Mouse (Mus musculus): Measurements from ENCODE around the gene Kcnc4.
A peak's percentile ranks its signal among the peaks of the same experiment; 100 is the strongest.

The Kcnc4 gene

GRCm38 (mm10) chr3:107459196-107459772 lies at the start of gene Kcnc4:
Gene Kcnc4 (minus strand): TSS chr3:107459552.
- DNase-seq (ENCODE audit: inconsistent ontology term): peak; percentile 42

- peak; percentile 64 for DNase-seq (ENCODE audit: inconsistent ontology term)
Measured at GRCm38 (mm10) chr3:107508696-107509095, 49.3 kb upstream of the Kcnc4 start.

GRCm38 (mm10) chr3:107507966-107508365 lies 48.6 kb upstream of the Kcnc4 start:
- no peak for DNase-seq (ENCODE audit: inconsistent ontology term)

- DNase-seq (ENCODE audit: inconsistent ontology term): peak; percentile 48
Measured at GRCm38 (mm10) chr3:107506531-107506930, 47.2 kb upstream of the Kcnc4 start.

- DNase-seq (ENCODE audit: inconsistent ontology term): peak; percentile 71
Measured at GRCm38 (mm10) chr3:107505464-107506367, 46.4 kb upstream of the Kcnc4 start.

GRCm38 (mm10) chr3:107504542-107504941 lies 45.2 kb upstream of the Kcnc4 start:
- no peak for DNase-seq (ENCODE audit: inconsistent ontology term)

- DNase-seq (ENCODE audit: inconsistent ontology term): no peak
Measured at GRCm38 (mm10) chr3:107503716-107504115, 44.4 kb upstream of the Kcnc4 start.

- DNase-seq (ENCODE audit: inconsistent ontology term): no peak
Measured at GRCm38 (mm10) chr3:107501702-107502151, 42.4 kb upstream of the Kcnc4 start.

- no peak for DNase-seq (ENCODE audit: inconsistent ontology term)
Measured at GRCm38 (mm10) chr3:107500301-107500700, 40.9 kb upstream of the Kcnc4 start.

- DNase-seq (ENCODE audit: inconsistent ontology term): no peak
Measured at GRCm38 (mm10) chr3:107496086-107496850, 36.9 kb upstream of the Kcnc4 start.

- DNase-seq (ENCODE audit: inconsistent ontology term): no peak
Measured at GRCm38 (mm10) chr3:107495524-107495923, 36.2 kb upstream of the Kcnc4 start.

- DNase-seq (ENCODE audit: inconsistent ontology term): peak; percentile 97
Measured at GRCm38 (mm10) chr3:107491459-107491858, 32.1 kb upstream of the Kcnc4 start.

GRCm38 (mm10) chr3:107488637-107489036 lies 29.3 kb upstream of the Kcnc4 start:
- DNase-seq (ENCODE audit: inconsistent ontology term): no peak

GRCm38 (mm10) chr3:107483290-107483689 lies 23.9 kb upstream of the Kcnc4 start:
- DNase-seq (ENCODE audit: inconsistent ontology term): no peak

- no peak for DNase-seq (ENCODE audit: inconsistent ontology term)
Measured at GRCm38 (mm10) chr3:107480660-107481059, 21.3 kb upstream of the Kcnc4 start.

GRCm38 (mm10) chr3:107472198-107472597 lies 12.8 kb upstream of the Kcnc4 start:
- no peak for DNase-seq (ENCODE audit: inconsistent ontology term)

GRCm38 (mm10) chr3:107469059-107469458 lies 9.7 kb upstream of the Kcnc4 start:
- no peak for DNase-seq (ENCODE audit: inconsistent ontology term)

GRCm38 (mm10) chr3:107468106-107468505 lies 8.8 kb upstream of the Kcnc4 start:
- DNase-seq (ENCODE audit: inconsistent ontology term): no peak

- DNase-seq (ENCODE audit: inconsistent ontology term): peak; percentile 60
Measured at GRCm38 (mm10) chr3:107466577-107466976, 7.2 kb upstream of the Kcnc4 start.

GRCm38 (mm10) chr3:107462160-107462559 lies 2.8 kb upstream of the Kcnc4 start:
- DNase-seq (ENCODE audit: inconsistent ontology term): peak; percentile 69

- DNase-seq (ENCODE audit: inconsistent ontology term): peak; percentile 39
Measured at GRCm38 (mm10) chr3:107459773-107460431, 550 bp upstream of the Kcnc4 start.

All from Muller cell, postnatal 12 days (primary cell).